Comparison of ENCODE assay signal across 9 mouse cellular contexts in the genomic region with DNA sequence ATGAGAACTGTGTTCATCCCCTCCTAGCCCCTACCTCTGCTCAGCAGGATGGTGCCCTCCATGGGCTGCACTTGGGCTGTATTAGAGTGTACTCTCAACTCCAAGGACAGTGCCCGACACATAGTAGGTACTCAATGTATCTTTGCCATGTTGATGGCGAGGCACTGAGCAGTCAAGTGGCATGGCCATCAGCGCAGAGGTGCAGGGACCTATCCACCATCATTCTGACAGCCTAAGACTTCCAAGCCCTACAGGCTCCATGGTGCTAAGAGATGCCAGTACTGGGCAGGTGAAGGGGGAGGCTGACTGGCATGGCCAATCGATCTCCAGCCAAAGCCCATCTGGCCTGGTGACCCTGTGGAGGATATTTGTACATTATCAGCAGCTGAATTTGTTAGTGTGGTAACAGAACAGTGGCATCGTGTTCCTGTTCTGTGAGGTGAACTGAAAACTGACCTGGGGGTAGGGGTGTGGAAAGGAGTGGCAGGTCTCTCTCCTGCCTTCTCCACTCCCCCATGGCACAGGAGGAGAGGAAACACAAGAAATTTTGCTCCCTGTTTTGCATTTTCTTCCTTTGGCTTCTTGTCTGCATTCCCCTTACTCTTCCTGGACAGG.
A peak's percentile ranks its signal among the peaks of the same experiment; 100 is the strongest.
DNase-seq lines count a peak whose midpoint lies in the region; ATAC-seq lines count a peak whose summit lies in the region.
"Had no signal": no experiment of that assay in that cellular context is flagged by ENCODE, and none has a peak within 500 bp of the region (broad histone marks: within the 10 kb centered on the region; RNA-seq: fewer than 3 reads in every experiment).

No protein-coding gene starts in this region.

- no peak overlapping the region for H3K9ac ChIP-seq in heart, embryonic 15.5 days
- H3K9ac ChIP-seq in midbrain, embryonic 13.5 days (replicated peaks): 0 out of 2 replicates have a peak overlapping the region, but pooled peaks have one; percentile 0
- no peak overlapping the region for H3K9ac ChIP-seq in midbrain, embryonic 16.5 days (ENCODE audit: low read depth, low read length)
- H3K9ac ChIP-seq in limb, embryonic 13.5 days: peak overlapping the region; percentile 50

- H3K9me3 ChIP-seq in heart, embryonic 15.5 days (replicated peaks): no peaks in the 10 kb centered on the region
- H3K9me3 ChIP-seq in midbrain, embryonic 13.5 days: no peaks in the 10 kb centered on the region
- no peaks in the 10 kb centered on the region for H3K9me3 ChIP-seq in midbrain, embryonic 16.5 days (replicated peaks; ENCODE audit: control insufficient read depth, low read length, poor library complexity, severe bottlenecking)
- H3K9me3 ChIP-seq in limb, embryonic 13.5 days: no peaks in the 10 kb centered on the region

- no peaks in the 10 kb centered on the region for H3K27me3 ChIP-seq in heart, embryonic 15.5 days
- H3K27me3 ChIP-seq in midbrain, embryonic 13.5 days: no peaks in the 10 kb centered on the region
- no peaks in the 10 kb centered on the region for H3K27me3 ChIP-seq in midbrain, embryonic 16.5 days (ENCODE audit: control insufficient read depth, insufficient read depth, low read depth, low read length)
- no peaks in the 10 kb centered on the region for H3K27me3 ChIP-seq in limb, embryonic 13.5 days

- intact Hi-C loops in heart, postnatal 14 days (cut with DNase I): loop anchor here (5.0 kb wide), 1 partner anchor 51 kb away; no protein-coding TSS in a partner anchor
- intact Hi-C loops in left cerebral cortex, postnatal 4 days (cut with DNase I): no loop called here

- ATAC-seq in heart, embryonic 15.5 days (replicated peaks; ENCODE audit: insufficient number of reproducible peaks, insufficient read depth, low FRiP score, low read depth): no peak
- peak; percentile 22; the same call in 1 of the 2 replicates for ATAC-seq in midbrain, embryonic 13.5 days
- no peak for ATAC-seq in midbrain, embryonic 16.5 days
- no peak for ATAC-seq in limb, embryonic 13.5 days (ENCODE audit: low FRiP score, low read depth)
- ATAC-seq: inflammation-experienced regulatory T-cells, adult 6 months had no signal

- no peak overlapping the region for H3K4me2 ChIP-seq in heart, embryonic 15.5 days
- H3K4me2 ChIP-seq in midbrain, embryonic 13.5 days (replicated peaks): no peak overlapping the region
- no peak overlapping the region for H3K4me2 ChIP-seq in midbrain, embryonic 16.5 days (ENCODE audit: low read length)
- H3K4me2 ChIP-seq in limb, embryonic 13.5 days (replicated peaks): no peak overlapping the region

- peaks cover 8% of the 10 kb centered on the region; the same call in 1 of the 2 replicates for H3K36me3 ChIP-seq in heart, embryonic 15.5 days
- H3K36me3 ChIP-seq in midbrain, embryonic 13.5 days: peaks cover 6% of the 10 kb centered on the region
- no peaks in the 10 kb centered on the region for H3K36me3 ChIP-seq in midbrain, embryonic 16.5 days (ENCODE audit: control insufficient read depth, insufficient read depth, low read length)
- H3K36me3 ChIP-seq in limb, embryonic 13.5 days: peaks cover 30% of the 10 kb centered on the region

- peaks cover 28% of the 10 kb centered on the region for H3K4me1 ChIP-seq in heart, embryonic 15.5 days (replicated peaks)
- H3K4me1 ChIP-seq in midbrain, embryonic 13.5 days (replicated peaks): peaks cover 30% of the 10 kb centered on the region
- H3K4me1 ChIP-seq in midbrain, embryonic 16.5 days (ENCODE audit: control insufficient read depth, insufficient read depth, low read length): peaks cover 4% of the 10 kb centered on the region; the same call in 1 of the 2 replicates
- H3K4me1 ChIP-seq in limb, embryonic 13.5 days: peaks cover 21% of the 10 kb centered on the region

- peak overlapping the region; percentile 59 for H3K27ac ChIP-seq in heart, embryonic 15.5 days
- H3K27ac ChIP-seq in midbrain, embryonic 13.5 days: peak overlapping the region; percentile 53; the same call in 1 of the 2 replicates
- H3K27ac ChIP-seq in midbrain, embryonic 16.5 days (ENCODE audit: low read length): no peak overlapping the region
- peak overlapping the region; percentile 74; the same call in 1 of the 2 replicates for H3K27ac ChIP-seq in limb, embryonic 13.5 days

- 78% methylated on average over 5 of the region's 5 CpGs for WGBS in heart, embryonic 15.5 days
- WGBS in midbrain, embryonic 13.5 days: 93% methylated on average over 5 of the region's 5 CpGs
- WGBS in midbrain, embryonic 16.5 days: 90% methylated on average over 5 of the region's 5 CpGs
- 85% methylated on average over 5 of the region's 5 CpGs for WGBS in limb, embryonic 13.5 days

- DNase-seq in heart, postnatal 14 days: no peak
- DNase-seq in T-cell, adult 2 months (ENCODE audit: low spot score): no peak
- no peak for DNase-seq in left cerebral cortex, postnatal 4 days

- no peak overlapping the region for H3K4me3 ChIP-seq in heart, embryonic 15.5 days
- H3K4me3 ChIP-seq in midbrain, embryonic 13.5 days (replicated peaks): no peak overlapping the region
- H3K4me3 ChIP-seq in midbrain, embryonic 16.5 days (ENCODE audit: low read depth, low read length): no peak overlapping the region
- no peak overlapping the region for H3K4me3 ChIP-seq in limb, embryonic 13.5 days
- H3K4me3 ChIP-seq: erythroblast, embryonic 14.5 days had no signal

Comparison
In these comparisons a context has a peak if more than half of its experiments do, and no peak if none do; other contexts are left out.
1. H3K9ac ChIP-seq: peak in midbrain, embryonic 13.5 days (single experiment) and limb, embryonic 13.5 days (single experiment); none in heart, embryonic 15.5 days (single experiment) and midbrain, embryonic 16.5 days (single experiment).